Mouse (Mus musculus): ENCODE measurements around the gene H2-Ke6.
A peak's percentile ranks its signal among the peaks of the same experiment; 100 is the strongest.

The H2-Ke6 gene

DNA sequence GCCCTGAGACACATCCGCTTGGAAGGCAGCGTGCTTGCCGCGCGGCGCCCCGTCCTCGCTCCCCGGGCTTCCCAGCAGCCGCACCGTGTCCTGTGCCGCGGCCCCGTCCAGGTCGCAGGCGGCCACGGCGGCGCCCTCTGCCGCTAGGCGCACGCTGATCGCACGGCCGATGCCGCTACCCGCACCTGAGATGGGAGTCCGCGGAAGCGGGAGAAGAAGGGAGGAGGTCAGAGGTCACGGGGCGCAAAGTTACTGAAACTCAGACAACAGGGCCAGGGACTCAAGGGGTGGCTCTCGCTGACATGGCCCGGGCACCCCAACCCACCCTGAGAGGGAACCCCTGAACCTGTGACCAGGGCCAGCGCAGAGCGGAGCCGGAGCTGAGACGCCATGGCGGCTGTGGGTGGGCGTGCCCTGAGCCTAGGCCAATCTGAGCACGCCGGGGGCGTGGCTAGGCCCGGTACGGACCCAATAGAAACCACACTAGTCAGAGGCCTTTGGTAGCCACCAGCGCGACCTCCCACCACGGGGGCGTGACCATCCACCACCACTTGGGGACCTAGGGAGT is at the start of gene H2-Ke6:
TSS of gene H2-Ke6 (minus strand) at position 405 of the 568 bp plus-strand sequence.
- peak; percentile 97 for DNase-seq

DNA sequence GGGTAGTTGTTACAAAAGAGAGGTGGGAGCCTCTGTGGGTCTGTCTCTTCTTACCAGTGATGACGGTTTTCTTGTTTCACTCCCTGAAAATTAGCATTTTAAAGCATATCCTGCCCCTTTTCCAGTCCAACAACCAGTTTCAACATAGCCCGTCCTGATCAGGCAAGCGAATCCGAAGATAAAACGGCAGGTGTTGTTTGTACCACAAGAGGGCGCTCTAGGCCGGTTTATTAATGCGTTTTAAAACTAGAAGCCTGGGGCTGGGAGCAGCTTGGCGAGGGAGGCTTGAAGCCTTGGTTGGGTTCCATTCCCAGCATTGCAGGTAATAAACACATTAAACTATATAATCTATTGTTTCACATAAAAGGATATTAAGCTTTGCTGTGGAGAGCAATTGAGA is 49.7 kb upstream of the H2-Ke6 start:
- peak; percentile 75 for DNase-seq

- DNase-seq, result peak; percentile 78
These were observed 47.4 kb upstream of the H2-Ke6 start for GRCm38 (mm10) chr17:34075271-34075670.

DNA sequence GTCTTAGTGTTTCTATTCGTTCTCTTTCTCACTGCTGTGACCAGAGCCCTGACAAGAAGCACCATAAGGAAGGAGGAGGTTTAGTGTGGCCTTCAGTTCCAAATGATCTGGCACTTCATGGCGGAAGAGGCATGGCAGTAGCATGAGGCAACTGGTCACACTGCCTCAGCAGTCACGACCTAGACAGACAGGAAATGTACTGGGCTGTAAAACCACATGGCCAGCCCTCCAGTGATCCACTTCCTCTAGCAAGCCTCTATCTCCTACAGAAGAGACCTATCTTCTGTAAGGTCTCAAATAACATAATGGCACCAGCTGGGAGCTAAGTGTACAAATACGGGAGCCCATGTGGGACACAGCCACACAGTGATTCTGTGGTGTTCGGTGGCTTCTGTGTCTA is 44.2 kb upstream of the H2-Ke6 start:
- no peak for DNase-seq

DNA sequence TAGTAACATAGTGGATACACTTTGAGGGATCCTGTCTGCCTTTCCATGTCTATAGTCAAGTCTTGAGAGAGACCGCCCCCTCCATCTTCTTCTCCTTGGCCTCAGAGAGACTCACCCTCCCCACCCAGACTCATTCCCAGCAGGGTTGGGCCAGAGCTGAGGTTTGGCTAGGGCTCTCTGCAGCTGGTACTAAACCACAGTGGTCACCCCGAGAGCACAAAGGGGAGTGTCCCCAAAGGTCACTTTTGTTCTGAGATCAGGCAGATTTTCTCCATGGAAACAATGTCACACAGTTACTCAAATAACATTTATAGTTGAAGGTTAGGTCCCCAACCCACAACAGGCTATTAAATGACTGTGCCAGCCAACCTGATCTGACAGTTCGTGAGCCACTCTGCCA is 41.0 kb upstream of the H2-Ke6 start:
- no peak for DNase-seq

GRCm38 (mm10) chr17:34057224-34057623 is 29.4 kb upstream of the H2-Ke6 start:
- no peak for DNase-seq

DNA sequence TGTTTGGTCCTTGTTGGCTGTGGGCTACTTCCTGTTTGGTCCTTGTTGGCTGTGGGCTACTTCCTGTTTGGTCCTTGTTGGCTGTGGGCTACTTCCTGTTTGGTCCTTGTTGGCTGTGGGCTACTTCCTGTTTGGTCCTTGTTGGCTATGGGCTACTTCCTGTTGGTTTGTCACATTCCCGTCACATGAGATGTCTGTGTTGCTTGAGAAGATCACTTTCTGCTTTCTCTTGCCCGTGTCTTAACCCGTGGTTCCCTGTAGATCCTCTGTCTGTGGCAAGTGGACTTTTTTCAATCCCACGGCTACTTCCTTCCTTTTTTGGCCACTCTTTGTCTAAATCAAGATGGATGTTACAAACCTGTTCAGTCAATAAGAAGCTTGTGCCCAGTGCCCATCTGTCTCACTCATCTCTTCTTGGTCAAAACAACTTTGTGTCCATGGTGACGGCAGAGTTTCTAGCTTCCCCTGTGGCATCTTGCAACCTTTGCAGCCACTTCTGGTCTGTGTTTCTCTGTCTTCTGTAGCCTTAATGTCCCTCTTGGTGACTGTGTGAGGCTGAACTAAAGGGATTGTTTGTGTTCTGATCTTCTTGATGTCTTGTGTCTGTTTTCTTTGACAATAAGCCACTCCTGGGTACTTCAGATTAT is 19.7 kb upstream of the H2-Ke6 start:
- no peak for DNase-seq

DNA sequence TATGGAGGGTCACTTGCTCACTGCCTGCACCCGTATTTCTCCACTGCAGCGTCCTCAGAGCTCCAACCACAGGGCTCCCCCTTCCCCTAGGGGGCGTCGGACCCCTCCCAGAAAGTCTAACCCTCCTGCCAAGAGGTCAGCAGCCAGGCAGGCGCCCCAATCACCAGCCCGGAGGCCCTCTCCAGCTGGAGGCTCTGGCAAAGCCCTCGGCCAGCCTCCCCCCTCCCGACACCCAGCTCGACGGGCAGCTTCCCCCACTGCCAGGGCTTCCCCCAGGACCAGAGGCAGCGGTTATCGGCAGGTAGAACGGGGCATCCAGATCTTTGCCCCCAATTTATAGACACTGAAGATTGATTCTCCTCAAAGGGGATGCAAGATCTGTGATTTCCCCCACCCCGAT is 18.1 kb upstream of the H2-Ke6 start:
- no peak for DNase-seq

DNA sequence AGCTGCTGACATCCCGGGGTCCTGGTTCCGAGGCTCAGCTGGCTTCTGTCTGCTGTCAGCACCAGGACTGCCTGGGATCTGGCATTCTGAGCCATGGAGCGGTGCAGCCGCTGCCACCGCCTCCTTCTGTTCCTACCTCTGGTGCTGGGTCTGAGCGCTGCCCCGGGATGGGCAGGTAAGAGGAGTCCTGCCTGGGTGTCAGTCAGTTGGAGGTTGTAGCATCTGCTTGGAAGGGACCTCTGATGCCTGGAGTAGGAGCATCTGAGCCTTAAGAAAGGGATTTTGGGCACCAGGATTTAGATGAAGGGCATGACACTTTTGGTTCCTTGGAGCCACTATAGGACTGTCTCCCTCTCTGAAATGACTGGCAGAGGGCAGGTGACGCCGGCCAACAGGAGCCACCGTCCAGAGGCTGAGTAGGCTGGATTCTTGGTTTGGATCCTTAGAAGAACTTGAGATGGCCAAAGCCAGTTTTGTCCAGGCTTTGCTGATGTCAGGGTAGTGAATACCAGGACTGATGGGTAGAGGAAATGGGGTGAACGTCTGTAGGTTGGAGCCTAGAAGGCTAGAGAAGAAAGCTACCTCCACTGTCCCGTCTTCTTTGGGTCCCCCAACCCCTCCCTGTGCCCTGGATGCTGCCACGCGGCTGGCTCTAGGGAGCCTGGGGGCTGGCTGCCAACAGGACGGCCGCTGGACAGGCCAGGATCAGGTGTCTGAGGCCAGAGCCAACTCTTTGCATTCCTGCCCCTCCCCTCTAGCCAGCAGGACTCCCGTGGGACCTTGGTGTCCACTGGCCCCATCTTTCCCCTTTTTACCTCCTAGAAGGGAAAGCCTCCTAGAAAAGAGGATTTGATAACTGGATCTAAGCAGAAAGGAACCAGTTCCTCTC is 11.9 kb upstream of the H2-Ke6 start:
- no peak for DNase-seq

DNA sequence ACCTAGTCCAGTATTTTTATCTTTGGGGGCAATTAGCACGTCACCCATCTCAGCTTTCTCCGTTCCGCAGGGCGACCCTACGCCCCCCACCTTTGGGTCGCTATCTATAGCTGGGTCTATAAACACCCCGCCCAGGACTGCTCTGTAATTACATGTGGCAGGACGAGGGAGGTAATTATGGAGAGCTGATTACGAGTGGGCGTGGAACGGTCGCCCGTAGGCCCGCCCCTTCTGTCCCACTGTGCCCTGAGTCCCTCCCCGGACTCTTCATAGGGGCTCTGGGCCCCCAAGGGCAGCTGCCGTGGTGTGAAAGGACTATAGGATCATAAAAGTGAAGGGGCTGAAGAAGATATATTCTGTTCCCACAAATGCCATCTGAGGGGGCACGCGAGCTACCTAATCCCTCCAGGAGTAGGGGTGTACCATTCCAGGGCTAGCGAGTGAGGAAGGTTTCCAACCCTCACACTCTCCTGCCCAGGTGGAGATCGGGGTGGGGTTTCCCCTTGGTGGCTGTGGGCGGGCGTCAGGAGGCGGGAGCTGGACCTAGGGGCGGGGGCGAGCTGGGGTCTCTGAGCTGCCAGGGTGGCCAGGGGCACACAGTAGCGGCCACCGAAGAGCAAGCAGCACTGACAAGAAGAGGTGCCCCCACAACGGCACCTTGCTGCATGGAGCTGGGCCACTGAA is 11.2 kb upstream of the H2-Ke6 start, which contains the start of gene Col11a2:
TSS of gene Col11a2 (plus strand) at position 560 of the 684 bp plus-strand sequence.
- no peak for DNase-seq

GRCm38 (mm10) chr17:34038440-34038839 is 10.6 kb upstream of the H2-Ke6 start:
- no peak for DNase-seq

- DNase-seq, result no peak
These were observed 9.4 kb upstream of the H2-Ke6 start for GRCm38 (mm10) chr17:34037241-34037640.

- peak; percentile 71 for DNase-seq
These were observed 8.8 kb upstream of the H2-Ke6 start for GRCm38 (mm10) chr17:34036647-34037046.

DNA sequence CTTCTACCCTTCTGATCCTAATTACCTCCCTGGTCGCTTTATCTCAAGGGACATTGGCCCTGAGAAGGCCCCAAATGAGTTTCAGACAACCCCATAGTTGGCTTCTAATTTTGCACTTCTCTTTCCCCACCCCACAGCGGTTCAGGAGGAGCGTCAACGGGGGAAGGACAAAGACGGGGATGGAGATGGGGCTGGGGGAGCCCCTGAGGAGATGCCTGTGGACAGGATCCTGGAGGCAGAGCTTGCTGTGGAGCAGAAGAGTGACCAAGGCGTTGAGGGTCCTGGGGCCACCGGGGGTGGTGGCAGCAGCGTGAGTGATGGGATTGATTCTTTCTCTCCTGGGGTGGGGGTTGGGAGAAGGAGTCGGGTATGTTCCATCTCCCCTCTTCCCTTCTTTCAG is 7.7 kb upstream of the H2-Ke6 start:
- no peak for DNase-seq

DNA sequence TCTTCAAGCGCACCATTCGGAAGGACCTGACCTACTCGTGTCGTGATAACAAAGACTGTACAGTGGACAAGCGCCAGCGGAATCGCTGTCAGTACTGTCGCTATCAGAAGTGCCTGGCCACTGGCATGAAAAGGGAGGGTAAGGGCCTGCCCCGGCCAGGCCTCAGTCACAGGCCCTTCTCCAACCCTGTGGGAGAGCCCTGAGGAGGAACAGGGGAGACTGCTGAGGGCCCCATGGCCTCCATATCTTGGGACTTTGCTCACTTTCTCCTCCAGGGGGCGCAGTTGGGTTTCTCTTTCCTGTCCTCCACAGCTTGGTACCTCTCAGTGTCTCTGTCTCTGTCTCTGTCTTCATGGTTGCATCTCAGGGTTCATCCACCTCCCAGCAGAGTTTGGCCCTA is 6.2 kb upstream of the H2-Ke6 start:
- peak; percentile 67 for DNase-seq

DNA sequence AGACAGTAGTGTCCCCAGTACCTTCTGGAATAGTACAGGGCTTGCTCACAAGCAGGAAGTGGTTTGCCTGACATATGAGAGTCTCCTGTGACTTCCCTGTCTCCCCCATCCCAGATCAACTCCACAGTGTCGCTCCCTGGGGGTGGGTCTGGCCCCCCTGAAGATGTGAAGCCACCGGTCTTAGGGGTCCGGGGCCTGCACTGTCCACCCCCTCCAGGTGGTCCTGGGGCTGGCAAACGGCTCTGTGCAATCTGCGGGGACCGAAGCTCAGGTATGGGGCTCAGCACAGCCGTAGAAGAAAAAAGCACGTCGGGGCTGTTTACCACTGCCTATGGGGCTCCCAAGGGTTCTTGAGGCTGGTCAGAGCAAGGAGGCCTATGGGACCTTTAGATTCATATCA is 5.6 kb upstream of the H2-Ke6 start:
- DNase-seq, result no peak

GRCm38 (mm10) chr17:34032806-34033205 is 4.9 kb upstream of the H2-Ke6 start:
- DNase-seq, result no peak

DNA sequence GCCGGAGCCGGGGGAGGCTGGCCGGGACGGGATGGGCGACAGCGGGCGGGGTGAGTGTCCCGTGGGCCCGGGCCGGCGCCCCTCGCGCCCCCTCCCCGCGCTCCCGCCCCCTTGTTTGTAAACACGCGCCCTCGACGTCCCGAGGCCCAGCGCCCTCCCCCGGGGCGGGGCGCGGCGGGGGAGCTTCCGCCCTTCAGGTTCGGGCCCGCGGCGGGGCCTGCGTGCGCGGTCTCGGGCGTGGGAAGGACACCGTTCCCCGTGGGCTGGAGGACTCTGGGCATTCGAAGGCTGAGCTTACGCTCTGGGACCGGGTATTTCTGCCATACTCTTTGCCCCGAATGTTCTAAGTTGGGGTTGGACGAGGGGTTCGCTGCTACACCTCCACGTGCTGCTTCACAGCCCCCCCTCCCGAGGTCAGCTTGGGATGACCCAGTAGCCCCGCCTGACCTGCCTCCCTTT is 4.3 kb upstream of the H2-Ke6 start:
- peak; percentile 86 for DNase-seq

GRCm38 (mm10) chr17:34031465-34032173 is 3.8 kb upstream of the H2-Ke6 start, which contains the start of the genes Slc39a7 and Rxrb:
TSS of gene Slc39a7 (minus strand) at chr17:34031682.
TSS of gene Rxrb (plus strand) at chr17:34031812.
- peak; percentile 98 for DNase-seq

DNA sequence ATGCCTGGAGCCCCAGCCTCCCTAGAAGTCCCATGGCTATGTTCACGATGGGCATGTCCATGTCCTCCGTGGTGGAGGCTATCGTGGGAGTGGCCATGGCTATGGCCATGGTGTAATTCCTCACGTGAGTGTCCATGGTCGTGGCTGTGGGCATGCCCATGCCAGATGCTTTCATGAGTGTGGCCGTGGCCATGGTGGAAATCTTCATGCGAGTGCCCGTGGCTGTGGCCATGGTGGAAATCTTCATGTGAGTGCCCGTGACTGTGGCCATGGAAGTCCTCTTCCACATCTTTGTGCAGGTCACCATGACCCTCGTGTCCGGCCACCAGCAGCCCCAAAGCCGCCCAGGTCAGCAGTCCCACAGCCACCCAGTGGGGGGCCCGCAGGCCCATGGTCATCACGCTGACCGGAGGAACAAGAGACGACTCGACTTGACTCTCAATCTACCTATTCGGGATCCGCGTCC is 3.0 kb upstream of the H2-Ke6 start:
- DNase-seq, result no peak

- DNase-seq, result no peak
These were observed 2.2 kb upstream of the H2-Ke6 start for GRCm38 (mm10) chr17:34029890-34030595.
